Mouse (Mus musculus) kidney, adult 2 months (tissue): ENCODE data around the gene Hoxd10.

Experiments used
- CTCF ChIP-seq: fragments of 200-500 bp; conservative IDR thresholded peaks from 2 replicates; pipeline ENCODE4 v1.5.1; 2011; ENCODE audit warnings: low read depth, mild to moderate bottlenecking, control low read depth, low read length, moderate library complexity, mixed read lengths; ENCODE audit not compliant: insufficient read depth, insufficient read length
- POLR2A ChIP-seq: fragments of 200-500 bp; IDR thresholded peaks from one replicate; pipeline ENCODE4 v1.6.1; 2011; ENCODE audit warnings: low read depth, low read length, control low read depth

GRCm38 (mm10) chr2:74685059-74685603, 6.6 kb upstream of the Hoxd10 start:
- no peak for TF ChIP-seq POLR2A
- TF ChIP-seq CTCF: no peak
